Comparison of ENCODE assay signal across 8 mouse cellular contexts in genomic region chr14:46883068-46883870, GRCm38 (mm10). TPM values are rescaled to one million over a fixed set of nuclear protein-coding genes. Genes with fewer than 3 reads are reported as not detected.
DNase-seq lines count a peak whose midpoint lies in the region; ATAC-seq and TF ChIP-seq lines count a peak whose summit lies in the region.

No protein-coding gene starts in this region.

- H3K4me1 ChIP-seq in bone marrow, adult 2 months (ENCODE audit: control insufficient read depth, insufficient read depth, low read length), result no peaks in the 10 kb centered on the region; the same call in 1 of the 2 replicates
- peaks cover 29% of the 10 kb centered on the region for H3K4me1 ChIP-seq in forebrain, embryonic 12.5 days
- peaks cover 28% of the 10 kb centered on the region for H3K4me1 ChIP-seq in heart, embryonic 16.5 days (ENCODE audit: control insufficient read depth, insufficient read depth, low read length)
- H3K4me1 ChIP-seq in liver, embryonic 16.5 days (ENCODE audit: control insufficient read depth, low read depth, low read length), result no peaks in the 10 kb centered on the region

- no peaks in the 10 kb centered on the region for H3K9me3 ChIP-seq in forebrain, embryonic 12.5 days
- no peaks in the 10 kb centered on the region for H3K9me3 ChIP-seq in heart, embryonic 16.5 days (replicated peaks; ENCODE audit: control insufficient read depth, low read length)
- no peaks in the 10 kb centered on the region for H3K9me3 ChIP-seq in liver, embryonic 16.5 days (replicated peaks; ENCODE audit: control insufficient read depth, low read length)

- TF ChIP-seq CTCF in C2C12 (IDR thresholded peaks at IDR 0.05; ENCODE audit: control insufficient read depth, insufficient read depth, insufficient read length), result no peak
- TF ChIP-seq CTCF in bone marrow, adult 2 months (IDR thresholded peaks at IDR 0.05; ENCODE audit: control insufficient read depth, insufficient read depth, low read length), result no peak

- peak overlapping the region; percentile 87 for H3ac ChIP-seq in C2C12 (ENCODE audit: control insufficient read depth, insufficient read length, low read depth)

- peaks cover 10% of the 10 kb centered on the region for H3K36me3 ChIP-seq in C2C12 (ENCODE audit: control insufficient read depth, insufficient read depth)
- no peaks in the 10 kb centered on the region for H3K36me3 ChIP-seq in forebrain, embryonic 12.5 days (replicated peaks)
- H3K36me3 ChIP-seq in heart, embryonic 16.5 days (ENCODE audit: control insufficient read depth, insufficient read depth), result 0 out of 2 replicates have a peak, but pooled peaks cover 4% of the 10 kb centered on the region
- no peaks in the 10 kb centered on the region for H3K36me3 ChIP-seq in liver, embryonic 16.5 days (ENCODE audit: control insufficient read depth, insufficient read depth)

- H3K79me2 ChIP-seq in C2C12 (ENCODE audit: control insufficient read depth, insufficient read depth), result peaks cover 52% of the 10 kb centered on the region

- peak; percentile 46 to 67 for DNase-seq in kidney, postnatal 36 days
- DNase-seq in ovary, adult 18-20 months (ENCODE audit: low spot score), result peak; percentile 14
- peak; percentile 60 for DNase-seq in urinary bladder, postnatal 14 days (ENCODE audit: low spot score)

- TF ChIP-seq POLR2A in bone marrow, adult 2 months (IDR thresholded peaks at IDR 0.05; ENCODE audit: borderline replicate concordance, control insufficient read depth, low read depth, low read length), result no peak; the same call in 1 of the 2 replicates

- peak overlapping the region; percentile 94 for H3K4me2 ChIP-seq in forebrain, embryonic 12.5 days
- peak overlapping the region; percentile 92 for H3K4me2 ChIP-seq in heart, embryonic 16.5 days (ENCODE audit: low read depth, low read length)
- peak overlapping the region; percentile 67 for H3K4me2 ChIP-seq in liver, embryonic 16.5 days (ENCODE audit: low read depth, low read length)

- H3K79me3 ChIP-seq in C2C12 (ENCODE audit: low read depth), result peaks cover 37% of the 10 kb centered on the region

- peak overlapping the region; percentile 80 for H3K9ac ChIP-seq in forebrain, embryonic 12.5 days
- H3K9ac ChIP-seq in heart, embryonic 16.5 days (ENCODE audit: low read length), result peak overlapping the region; percentile 95
- peak overlapping the region; percentile 47 for H3K9ac ChIP-seq in liver, embryonic 16.5 days (ENCODE audit: low read depth, low read length)

- peak; percentile 28 for ATAC-seq in forebrain, embryonic 12.5 days (ENCODE audit: low FRiP score)
- peak; percentile 7 for ATAC-seq in heart, embryonic 16.5 days (replicated peaks; ENCODE audit: extremely low read depth, insufficient read depth, low FRiP score)
- no peak for ATAC-seq in liver, embryonic 16.5 days (ENCODE audit: low read depth)

- no peaks in the 10 kb centered on the region for H3K27me3 ChIP-seq in C2C12 (ENCODE audit: control insufficient read depth, insufficient read depth, insufficient read length)
- peaks cover 9% of the 10 kb centered on the region; the same call in 1 of the 2 replicates for H3K27me3 ChIP-seq in forebrain, embryonic 12.5 days
- H3K27me3 ChIP-seq in heart, embryonic 16.5 days (ENCODE audit: control insufficient read depth, insufficient read depth, low read length), result no peaks in the 10 kb centered on the region
- peaks cover 65% of the 10 kb centered on the region for H3K27me3 ChIP-seq in liver, embryonic 16.5 days (ENCODE audit: control insufficient read depth, insufficient read depth, low read depth, low read length)

- peak overlapping the region; percentile 66 for H3K4me3 ChIP-seq in C2C12 (ENCODE audit: insufficient read depth, poor library complexity, severe bottlenecking)
- H3K4me3 ChIP-seq in bone marrow, adult 2 months (replicated peaks; ENCODE audit: control insufficient read depth, low read depth, low read length), result no peak overlapping the region
- peak overlapping the region; percentile 65 for H3K4me3 ChIP-seq in forebrain, embryonic 12.5 days (replicated peaks)
- H3K4me3 ChIP-seq in heart, embryonic 16.5 days (ENCODE audit: low read length), result peak overlapping the region; percentile 87
- peak overlapping the region; percentile 55 for H3K4me3 ChIP-seq in liver, embryonic 16.5 days (ENCODE audit: low read depth, low read length)

- peak overlapping the region; percentile 21; the same call in 1 of the 2 replicates for H3K27ac ChIP-seq in bone marrow, adult 2 months (ENCODE audit: control insufficient read depth, insufficient read depth, low read depth, low read length, poor library complexity)
- H3K27ac ChIP-seq in forebrain, embryonic 12.5 days, result peak overlapping the region; percentile 82
- peak overlapping the region; percentile 99 for H3K27ac ChIP-seq in heart, embryonic 16.5 days (ENCODE audit: low read length)
- peak overlapping the region; percentile 23; the same call in 1 of the 2 replicates for H3K27ac ChIP-seq in liver, embryonic 16.5 days (ENCODE audit: low read length)

- 1% methylated on average over 68 of the region's 70 CpGs for WGBS in bone marrow, adult 2 months
- WGBS in forebrain, embryonic 12.5 days, result 1% methylated on average over 65 of the region's 70 CpGs
- under 1% methylated on average over 65 of the region's 70 CpGs for WGBS in heart, embryonic 16.5 days
- WGBS in liver, embryonic 16.5 days (ENCODE audit: insufficient replicate concordance), result under 1% methylated on average over 70 of the region's 70 CpGs

TF ChIP-seq in C2C12, 6 proteins besides CTCF, POLR2A, EP300 and RAD21:
- TF ChIP-seq CEBPB (IDR thresholded peaks at IDR 0.05; ENCODE audit: low read depth), result no peak
- TF ChIP-seq FOSL1 (IDR thresholded peaks at IDR 0.05; ENCODE audit: insufficient read depth, low read length, poor library complexity, severe bottlenecking), result no peak
- TF ChIP-seq MYOG (IDR thresholded peaks at IDR 0.05; ENCODE audit: control insufficient read depth, extremely low read depth, insufficient read length), result no peak
TF ChIP-seq in C2C12: peak in this region for 0.

RNA-seq across cellular contexts. Expression of gene Samd4, which starts 0.6 kb away (rescaled TPM):
- polyA plus RNA-seq in C2C12 (2012; fragmentation: generic; extraction: Trizol), result 9.9 TPM
- 3.6 and 7.7 TPM in 2 replicates for polyA plus RNA-seq in bone marrow, adult 2 months (2011; ENCODE audit: insufficient read depth, insufficient read length, low replicate concordance, missing spikeins)
- polyA plus RNA-seq in forebrain, embryonic 12.5 days (2016; fragmentation: Nextera tagmentation; extraction: Ambion mirVana), result 5.0 and 5.3 TPM in 2 replicates
- polyA plus RNA-seq in heart, embryonic 16.5 days (2015; fragmentation: Nextera tagmentation; extraction: Ambion mirVana), result 16.1 and 17.8 TPM in 2 replicates
- polyA plus RNA-seq in liver, embryonic 16.5 days (2015; fragmentation: Nextera tagmentation; extraction: Ambion mirVana), result 0.58 and 0.87 TPM in 2 replicates

RNA-seq across cellular contexts. Expression of gene Cgrrf1, which starts 51.3 kb away (rescaled TPM):
- 28.7 TPM for polyA plus RNA-seq in C2C12 (2012; fragmentation: generic; extraction: Trizol)
- 11.8 and 20.7 TPM in 2 replicates for polyA plus RNA-seq in bone marrow, adult 2 months (2011; ENCODE audit: insufficient read depth, insufficient read length, low replicate concordance, missing spikeins)
- 26.4 and 28.6 TPM in 2 replicates for polyA plus RNA-seq in forebrain, embryonic 12.5 days (2016; fragmentation: Nextera tagmentation; extraction: Ambion mirVana)
- 27.0 and 28.4 TPM in 2 replicates for polyA plus RNA-seq in heart, embryonic 16.5 days (2015; fragmentation: Nextera tagmentation; extraction: Ambion mirVana)
- 18.4 and 19.7 TPM in 2 replicates for polyA plus RNA-seq in liver, embryonic 16.5 days (2015; fragmentation: Nextera tagmentation; extraction: Ambion mirVana)

Comparison
In these comparisons a context has a peak if more than half of its experiments do, and no peak if none do; other contexts are left out.
1. H3K27ac ChIP-seq: peak in every context shown above with its lines; median percentile 99 in heart, embryonic 16.5 days; 82 in forebrain, embryonic 12.5 days; 23 in liver, embryonic 16.5 days; 21 in bone marrow, adult 2 months.